Mouse (Mus musculus) forebrain, embryonic 14.5 days (tissue): ENCODE results near the gene Myo6. TPM values are rescaled to one million over a fixed set of nuclear protein-coding genes. Genes with fewer than 3 reads are reported as not detected.

Experiments
- ATAC-seq: fragments of 200-750 bp; cut with Nextera tagmentation; 2 replicates; pipeline ENCODE4 v1.8.0; 2017; ENCODE audit warnings: mild to moderate bottlenecking, moderate library complexity
- DNase-seq: peaks from one replicate; pipeline ENCODE4 v3.0.0-alpha.2; 2015; ENCODE audit warnings: low spot score
- H3K27ac ChIP-seq: fragments of 300-500 bp; sonication (generic); 2 replicates; pipeline ENCODE4 v1.5.1; 2014; ENCODE audit warnings: low read depth, mild to moderate bottlenecking, control low read depth, low read length, moderate library complexity
- H3K27me3 ChIP-seq: fragments of 300-500 bp; sonication (generic); replicated peaks from 2 replicates; pipeline ENCODE4 v1.6.1; 2014; ENCODE audit warnings: low read length, control low read depth, mixed read lengths; ENCODE audit not compliant: control insufficient read depth, insufficient read depth
- H3K36me3 ChIP-seq: fragments of 300-500 bp; sonication (generic); 2 replicates; pipeline ENCODE4 v1.6.1; 2014; ENCODE audit warnings: low read length, control low read depth; ENCODE audit not compliant: control insufficient read depth, insufficient read depth
- H3K4me1 ChIP-seq: fragments of 300-500 bp; sonication (generic); 2 replicates; pipeline ENCODE4 v1.6.1; 2014; ENCODE audit warnings: antibody characterized with exemption, low read length, control low read depth; ENCODE audit not compliant: control insufficient read depth, insufficient read depth
- H3K4me2 ChIP-seq: fragments of 300-500 bp; sonication (generic); 2 replicates; pipeline ENCODE4 v1.6.1; 2014; ENCODE audit warnings: mild to moderate bottlenecking, control low read depth, low read length
- H3K4me3 ChIP-seq: fragments of 300-500 bp; sonication (generic); 2 replicates; pipeline ENCODE4 v1.5.1; 2014; ENCODE audit warnings: low read depth, low read length, control low read depth
- H3K9ac ChIP-seq: fragments of 300-500 bp; sonication (generic); 2 replicates; pipeline ENCODE4 v1.6.1; 2014; ENCODE audit warnings: mild to moderate bottlenecking, low read length, control low read depth, moderate library complexity
- H3K9me3 ChIP-seq: fragments of 300-500 bp; sonication (generic); replicated peaks from 2 replicates; pipeline ENCODE4 v1.6.1; 2016; ENCODE audit warnings: low read length, control low read depth, mixed read lengths; ENCODE audit not compliant: control insufficient read depth
- WGBS: fragments of 180-500 bp; shearing (Covaris S2); extraction: QIAGEN DNeasy Blood & Tissue Kit; methylation state at CpG from one replicate; pipeline ENCODE4 v1.1.7; 2014; 5-methylcytosine and 5-hydroxymethylcytosine counted together
- polyA plus RNA-seq: library from polyadenylated mRNA; unstranded; fragments of >200 nt; fragmentation: Nextera tagmentation; extraction: Ambion mirVana; gene quantifications from 2 replicates; pipeline ENCODE4 v1.2.1, GENCODE M21; 2014

The Myo6 gene
- polyA plus RNA-seq, 1 experiment from 2014 or later: 10.2 TPM

- no peak for ATAC-seq
- H3K36me3 ChIP-seq: no peaks in the 10 kb centered on the region
- H3K4me1 ChIP-seq: peaks cover 3% of the 10 kb centered on the region
- H3K9me3 ChIP-seq: no peaks in the 10 kb centered on the region
- H3K4me2 ChIP-seq: no peak overlapping the region
- H3K4me3 ChIP-seq: no peak overlapping the region
- no peak for DNase-seq
- H3K27ac ChIP-seq: no peak overlapping the region
- no peak overlapping the region for H3K9ac ChIP-seq
- 76% methylated on average over 13 of the region's 13 CpGs for WGBS
- no peaks in the 10 kb centered on the region for H3K27me3 ChIP-seq
Measured at GRCm38 (mm10) chr9:80176696-80177478, 12.1 kb downstream of the Myo6 start.

GRCm38 (mm10) chr9:80178670-80179069 lies 13.8 kb downstream of the Myo6 start:
- no peak overlapping the region for H3K4me3 ChIP-seq
- H3K27ac ChIP-seq: no peak overlapping the region
- peaks cover 3% of the 10 kb centered on the region for H3K4me1 ChIP-seq
- no peak overlapping the region for H3K4me2 ChIP-seq
- DNase-seq: peak; percentile 23
- H3K9ac ChIP-seq: no peak overlapping the region
- WGBS: 17% methylated on average over 2 of the region's 2 CpGs
- H3K27me3 ChIP-seq: no peaks in the 10 kb centered on the region
- H3K36me3 ChIP-seq: no peaks in the 10 kb centered on the region
- H3K9me3 ChIP-seq: no peaks in the 10 kb centered on the region
- peak; percentile 45; the same call in 1 of the 2 replicates for ATAC-seq

DNA sequence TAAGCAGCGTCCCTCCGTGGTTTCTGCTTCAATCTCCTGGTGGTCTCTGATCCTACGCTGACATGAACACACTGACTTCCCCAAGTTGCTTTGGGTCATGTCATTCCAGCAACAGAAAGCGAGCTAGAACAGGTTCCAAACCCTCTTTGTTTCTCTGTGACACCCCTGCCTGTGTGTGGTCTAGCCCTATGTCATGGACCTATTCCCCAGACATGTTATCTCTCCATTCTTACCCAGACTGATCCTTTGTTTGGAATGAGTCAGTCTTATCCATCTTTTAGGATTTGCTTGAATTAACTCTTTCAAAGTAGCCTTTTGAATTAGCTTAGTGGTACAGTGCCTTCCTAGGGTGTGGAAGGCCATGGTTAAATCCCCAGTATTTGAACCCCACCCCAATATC lies 14.9 kb downstream of the Myo6 start:
- no peak overlapping the region for H3K27ac ChIP-seq
- DNase-seq (no peak), ATAC-seq (no peak)
- 85% methylated on average over 4 of the region's 4 CpGs for WGBS
- no peak overlapping the region for H3K4me3 ChIP-seq
- no peak overlapping the region for H3K9ac ChIP-seq
- H3K4me2 ChIP-seq: no peak overlapping the region
- no peaks in the 10 kb centered on the region for H3K27me3 ChIP-seq
- no peaks in the 10 kb centered on the region for H3K36me3 ChIP-seq
- peaks cover 3% of the 10 kb centered on the region for H3K4me1 ChIP-seq
- no peaks in the 10 kb centered on the region for H3K9me3 ChIP-seq

GRCm38 (mm10) chr9:80180771-80181170 lies 15.9 kb downstream of the Myo6 start:
- no peak for DNase-seq
- no peak overlapping the region for H3K4me3 ChIP-seq
- H3K4me2 ChIP-seq: no peak overlapping the region
- no peak overlapping the region for H3K9ac ChIP-seq
- WGBS: 79% methylated on average over 5 of the region's 5 CpGs
- no peak overlapping the region for H3K27ac ChIP-seq
- no peaks in the 10 kb centered on the region for H3K36me3 ChIP-seq
- H3K9me3 ChIP-seq: no peaks in the 10 kb centered on the region
- H3K27me3 ChIP-seq: no peaks in the 10 kb centered on the region
- H3K4me1 ChIP-seq: peaks cover 3% of the 10 kb centered on the region
- no peak for ATAC-seq

GRCm38 (mm10) chr9:80181692-80182091 lies 16.9 kb downstream of the Myo6 start:
- Histone ChIP-seq H3K4me2 (no peak overlapping the region), H3K4me3 (no peak overlapping the region), H3K9ac (no peak overlapping the region), H3K27me3 (no peaks in the 10 kb centered on the region), H3K4me1 (peaks cover 3% of the 10 kb centered on the region), H3K9me3 (no peaks in the 10 kb centered on the region), H3K27ac (no peak overlapping the region), H3K36me3 (no peaks in the 10 kb centered on the region)
- DNase-seq (no peak), ATAC-seq (no peak)
- WGBS: 95% methylated on average over 1 of the region's 1 CpGs

DNA sequence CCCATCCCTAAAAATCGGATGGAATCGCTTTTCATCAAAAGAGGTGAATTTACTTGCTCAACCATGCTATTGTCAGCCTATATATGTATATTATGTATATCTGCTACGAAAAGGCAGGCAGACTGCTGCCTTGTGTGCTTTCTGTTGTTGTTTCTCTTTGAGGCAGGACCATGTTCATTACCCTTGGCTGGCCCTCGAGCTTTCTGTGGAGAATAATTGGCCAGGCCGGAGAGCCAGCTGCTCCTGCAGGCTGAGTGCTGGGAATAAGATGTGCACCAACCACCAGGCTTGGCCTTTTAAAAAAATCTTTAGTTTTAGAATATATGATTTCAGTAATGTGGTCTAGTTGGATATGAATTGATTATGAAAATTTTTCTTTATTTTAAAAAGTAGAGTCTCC lies 19.3 kb downstream of the Myo6 start:
- no peak overlapping the region for H3K4me2 ChIP-seq
- no peaks in the 10 kb centered on the region for H3K4me1 ChIP-seq
- H3K9ac ChIP-seq: no peak overlapping the region
- no peaks in the 10 kb centered on the region for H3K27me3 ChIP-seq
- no peak overlapping the region for H3K27ac ChIP-seq
- H3K4me3 ChIP-seq: no peak overlapping the region
- H3K9me3 ChIP-seq: no peaks in the 10 kb centered on the region
- DNase-seq (peak; percentile 46), ATAC-seq (0 out of 2 replicates have a peak, but pooled peaks have one; percentile 33)
- 56% methylated on average over 5 of the region's 5 CpGs for WGBS
- no peaks in the 10 kb centered on the region for H3K36me3 ChIP-seq

GRCm38 (mm10) chr9:80185737-80186136 lies 20.9 kb downstream of the Myo6 start:
- no peak for DNase-seq
- no peaks in the 10 kb centered on the region for H3K36me3 ChIP-seq
- H3K4me2 ChIP-seq: no peak overlapping the region
- WGBS: 48% methylated on average over 3 of the region's 3 CpGs
- H3K9ac ChIP-seq: no peak overlapping the region
- no peak overlapping the region for H3K27ac ChIP-seq
- H3K4me1 ChIP-seq: no peaks in the 10 kb centered on the region
- H3K9me3 ChIP-seq: no peaks in the 10 kb centered on the region
- no peak for ATAC-seq
- H3K27me3 ChIP-seq: no peaks in the 10 kb centered on the region
- H3K4me3 ChIP-seq: no peak overlapping the region

DNA sequence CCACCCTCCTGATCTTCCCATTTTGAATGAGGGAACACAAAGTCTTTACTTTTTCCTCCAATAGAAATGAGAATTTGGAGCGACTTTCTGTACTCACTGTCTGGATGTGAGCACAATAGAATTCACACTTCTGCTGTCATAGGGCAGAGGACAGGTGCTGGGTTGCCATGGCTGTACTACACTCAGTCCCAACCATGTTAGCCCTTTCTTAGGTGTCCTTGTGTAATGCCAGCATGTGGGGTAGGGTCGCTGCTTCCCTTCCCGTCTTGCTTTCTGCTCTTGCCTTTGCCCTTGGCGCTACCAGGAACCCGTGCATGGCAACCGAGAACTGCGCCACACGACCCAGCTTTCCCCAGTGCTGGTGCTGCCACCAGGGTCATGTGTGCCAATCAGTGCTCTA lies 21.9 kb downstream of the Myo6 start:
- WGBS: 93% methylated on average over 8 of the region's 8 CpGs
- no peak for DNase-seq
- H3K9ac ChIP-seq: no peak overlapping the region
- H3K36me3 ChIP-seq: no peaks in the 10 kb centered on the region
- no peak for ATAC-seq
- H3K27me3 ChIP-seq: no peaks in the 10 kb centered on the region
- no peaks in the 10 kb centered on the region for H3K9me3 ChIP-seq
- no peaks in the 10 kb centered on the region for H3K4me1 ChIP-seq
- no peak overlapping the region for H3K4me3 ChIP-seq
- no peak overlapping the region for H3K4me2 ChIP-seq
- H3K27ac ChIP-seq: no peak overlapping the region

- Histone ChIP-seq H3K9me3 (no peaks in the 10 kb centered on the region), H3K4me2 (no peak overlapping the region), H3K27me3 (no peaks in the 10 kb centered on the region), H3K27ac (no peak overlapping the region), H3K36me3 (no peaks in the 10 kb centered on the region), H3K9ac (no peak overlapping the region), H3K4me1 (no peaks in the 10 kb centered on the region), H3K4me3 (no peak overlapping the region)
- 14% methylated on average over 5 of the region's 5 CpGs for WGBS
- peak; percentile 74 for ATAC-seq
- peak; percentile 63 for DNase-seq
Measured at GRCm38 (mm10) chr9:80188324-80188893, 23.6 kb downstream of the Myo6 start.
